Mouse (Mus musculus): ENCODE measurements around the gene Tmem51.
A peak's percentile ranks its signal among the peaks of the same experiment; 100 is the strongest.
"Not testable (repeated sequence)": the region's sequence is repeated elsewhere in the genome, so short reads cannot be mapped to it uniquely, and the experiment has no call there.

The Tmem51 gene

GRCm38 (mm10) chr4:142014659-142015608 is 69.2 kb downstream of the Tmem51 start, which contains the start of gene Fhad1:
Fhad1 (minus strand) TSS chr4:142015082.
- DNase-seq: peak; percentile 55 to 74

- no peak for DNase-seq
These were observed 72.9 kb downstream of the Tmem51 start for GRCm38 (mm10) chr4:142011236-142011635.

GRCm38 (mm10) chr4:142010441-142010840 is 73.7 kb downstream of the Tmem51 start:
- no peak for DNase-seq

- no peak for DNase-seq
These were observed 75.9 kb downstream of the Tmem51 start for GRCm38 (mm10) chr4:142008206-142008605.

GRCm38 (mm10) chr4:142000581-142000980 is 83.5 kb downstream of the Tmem51 start:
- DNase-seq: no peak

- DNase-seq: no peak
These were observed 84.5 kb downstream of the Tmem51 start for GRCm38 (mm10) chr4:141999494-142000074.

GRCm38 (mm10) chr4:141998282-141998821 is 85.8 kb downstream of the Tmem51 start:
- DNase-seq: peak; percentile 15 to 22

GRCm38 (mm10) chr4:141996880-141997279 is 87.2 kb downstream of the Tmem51 start:
- DNase-seq: no peak

GRCm38 (mm10) chr4:141996086-141996485 is 88.0 kb downstream of the Tmem51 start:
- DNase-seq: no peak

- DNase-seq: not testable (repeated sequence)
These were observed 90.0 kb downstream of the Tmem51 start for GRCm38 (mm10) chr4:141994062-141994471.

GRCm38 (mm10) chr4:141993347-141994061 is 90.6 kb downstream of the Tmem51 start:
- no peak for DNase-seq

- DNase-seq: no peak
These were observed 91.4 kb downstream of the Tmem51 start for GRCm38 (mm10) chr4:141992530-141993204.

GRCm38 (mm10) chr4:141988178-141988577 is 95.9 kb downstream of the Tmem51 start:
- DNase-seq: no peak

GRCm38 (mm10) chr4:141983689-141984088 is 100.4 kb downstream of the Tmem51 start:
- DNase-seq: no peak

GRCm38 (mm10) chr4:141981475-141981874 is 102.6 kb downstream of the Tmem51 start:
- DNase-seq: no peak

All from thymus, postnatal 36 days (tissue).